Mouse (Mus musculus) erythroblast, embryonic 14.5 days (primary cell): ENCODE results near the gene Phldb2.

Source experiments
- GATA1 ChIP-seq: IDR thresholded peaks from 2 replicates; pipeline ENCODE4 v1.6.1; 2012; ENCODE audit warnings: low read length, inconsistent platforms, mixed read lengths
- TAL1 ChIP-seq: IDR thresholded peaks from 3 replicates; pipeline ENCODE4 v1.6.1; 2012; ENCODE audit warnings: low read length, inconsistent platforms, mixed read lengths

GRCm38 (mm10) chr16:45892928-45893327, 60.5 kb downstream of the Phldb2 start:
- TF ChIP-seq TAL1 (no peak), GATA1 (no peak)
